Mouse (Mus musculus) kidney, postnatal 10 days (tissue): Measurements from ENCODE around the gene Borcs6.
A peak's percentile ranks its signal among the peaks of the same experiment; 100 is the strongest.

Source experiments
- DNase-seq: peaks from one replicate; pipeline ENCODE4 v3.0.0; 2021; ENCODE audit warnings: mixed read lengths

The Borcs6 gene

DNA sequence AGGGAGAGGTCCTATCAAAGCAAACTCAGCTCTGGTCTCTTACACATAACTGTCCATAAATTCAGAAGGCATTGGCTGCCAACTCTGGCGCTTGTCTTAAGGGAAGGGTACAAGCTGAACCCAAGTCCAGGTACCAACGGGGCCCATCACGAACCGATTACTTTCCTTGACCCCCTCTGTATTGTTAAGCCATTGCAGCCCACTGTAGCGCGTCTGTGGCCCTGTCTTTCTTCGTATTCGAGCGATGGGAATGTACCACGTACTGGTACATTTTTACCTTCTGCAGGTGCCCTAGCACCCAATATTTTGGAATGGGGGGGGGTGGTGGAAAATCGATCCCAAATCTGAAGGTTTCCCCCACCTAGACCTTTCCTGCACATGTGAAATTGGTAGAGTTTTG, 12.7 kb downstream of the Borcs6 start:
- DNase-seq = no peak

DNA sequence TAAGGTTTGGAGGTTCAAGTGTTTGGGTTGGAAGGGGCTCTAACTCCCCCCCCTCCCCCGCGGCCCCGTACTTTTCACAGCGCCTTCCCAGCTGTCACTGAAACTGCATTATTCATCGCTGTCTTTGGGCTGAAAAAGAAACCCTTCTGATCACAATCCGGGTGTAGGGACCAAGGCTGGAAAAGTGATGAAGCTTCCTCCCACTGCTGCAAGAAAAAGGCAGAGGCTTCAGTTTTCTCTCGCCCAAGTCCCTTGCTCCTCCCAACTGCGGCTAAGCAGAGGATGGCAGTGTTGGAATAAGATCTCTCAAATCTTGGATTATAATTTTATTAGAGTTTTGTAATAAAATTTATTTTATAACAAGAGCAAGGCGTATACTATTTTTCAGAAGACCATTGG, 13.1 kb downstream of the Borcs6 start:
- no peak for DNase-seq

DNA sequence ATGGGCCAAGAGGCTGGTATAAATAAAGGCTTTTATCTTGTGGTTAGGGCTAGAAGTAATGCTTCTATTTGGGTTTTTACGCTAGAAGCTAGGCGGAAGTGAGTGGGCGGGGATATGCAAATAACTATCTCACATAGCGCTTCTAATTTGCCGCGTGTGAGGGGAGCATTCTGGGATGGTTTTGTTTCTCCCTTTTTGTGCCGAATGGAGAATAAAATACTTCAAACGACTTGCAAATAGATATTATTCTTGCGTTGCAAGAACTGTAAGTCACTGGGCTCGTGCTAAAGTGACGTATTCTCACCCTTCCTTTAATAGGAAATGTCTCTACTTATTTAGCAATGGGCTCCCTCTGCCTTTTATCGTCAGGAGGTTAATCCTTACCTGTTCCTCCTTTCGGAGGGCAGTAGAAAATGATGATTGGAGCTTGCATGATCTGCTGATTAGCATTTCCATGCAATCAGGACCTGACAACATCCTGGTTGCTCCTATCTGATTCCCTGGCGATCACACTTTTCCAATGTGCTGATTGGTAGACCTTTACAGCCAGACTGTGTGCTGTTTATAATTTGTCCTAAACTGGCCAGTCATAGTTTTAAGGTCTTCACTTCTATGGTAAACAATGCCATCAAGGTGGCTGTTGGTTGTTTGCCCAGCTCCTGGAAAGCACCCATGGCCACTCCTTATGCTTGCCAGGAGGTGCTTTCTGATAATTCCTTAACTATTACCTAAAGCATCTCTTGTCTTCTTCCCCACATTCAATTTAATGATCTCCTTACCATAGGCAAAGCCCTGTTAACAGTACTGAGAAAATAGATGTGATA, 13.8 kb downstream of the Borcs6 start:
- peak; percentile 89 for DNase-seq

DNA sequence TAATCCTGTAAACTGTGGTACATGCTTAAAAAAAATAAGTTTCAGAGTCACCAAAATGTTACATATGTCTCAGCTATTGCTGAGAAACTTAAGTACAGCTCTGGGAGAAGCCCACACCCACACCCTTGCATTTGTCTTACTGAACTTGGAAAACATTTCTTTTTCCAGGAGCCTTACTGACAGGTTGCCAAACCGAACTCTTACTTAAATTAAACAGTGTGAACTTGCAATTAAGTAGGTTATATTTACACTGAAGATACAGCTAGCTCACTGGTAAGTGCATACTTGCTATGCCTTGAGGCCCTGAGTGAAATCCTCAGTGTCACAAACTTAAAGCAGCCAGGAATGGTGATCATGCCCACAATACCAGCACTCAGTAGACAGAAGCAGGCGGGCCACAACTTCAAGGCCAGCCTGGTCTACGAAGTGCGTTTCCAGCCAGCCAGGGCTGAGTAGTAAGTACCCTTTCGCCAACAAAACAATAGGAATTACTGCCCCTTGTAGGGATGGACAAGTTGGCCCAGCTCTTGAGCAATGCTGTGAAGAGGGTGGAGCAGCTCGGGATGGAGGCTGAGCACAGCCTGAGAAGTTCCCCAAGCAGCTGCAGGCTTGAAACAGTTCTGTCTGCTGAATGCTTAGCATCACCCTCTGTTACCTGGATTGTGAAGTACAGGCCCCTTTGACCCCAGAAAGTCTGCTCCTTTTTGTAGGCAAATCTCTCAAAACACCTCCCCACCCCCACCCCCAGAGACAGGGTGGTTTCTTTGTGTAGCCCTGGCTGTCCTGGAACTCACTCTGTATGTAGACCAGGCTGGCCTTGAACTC, 14.6 kb downstream of the Borcs6 start:
- DNase-seq = no peak

DNA sequence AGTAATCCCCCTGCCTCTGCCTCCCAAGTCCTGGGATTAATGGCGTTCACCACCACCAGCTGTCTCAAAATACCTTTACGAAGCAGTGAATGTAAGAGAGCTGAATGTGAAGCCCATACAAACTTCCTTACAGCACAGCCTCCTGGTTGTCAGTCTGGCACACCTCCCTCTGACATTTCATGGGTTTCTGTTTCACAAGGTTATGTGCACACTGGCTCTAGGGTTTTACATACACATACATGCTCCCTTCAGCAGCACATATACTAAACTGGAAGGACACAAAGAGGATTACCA, 15.2 kb downstream of the Borcs6 start:
- DNase-seq = no peak

DNA sequence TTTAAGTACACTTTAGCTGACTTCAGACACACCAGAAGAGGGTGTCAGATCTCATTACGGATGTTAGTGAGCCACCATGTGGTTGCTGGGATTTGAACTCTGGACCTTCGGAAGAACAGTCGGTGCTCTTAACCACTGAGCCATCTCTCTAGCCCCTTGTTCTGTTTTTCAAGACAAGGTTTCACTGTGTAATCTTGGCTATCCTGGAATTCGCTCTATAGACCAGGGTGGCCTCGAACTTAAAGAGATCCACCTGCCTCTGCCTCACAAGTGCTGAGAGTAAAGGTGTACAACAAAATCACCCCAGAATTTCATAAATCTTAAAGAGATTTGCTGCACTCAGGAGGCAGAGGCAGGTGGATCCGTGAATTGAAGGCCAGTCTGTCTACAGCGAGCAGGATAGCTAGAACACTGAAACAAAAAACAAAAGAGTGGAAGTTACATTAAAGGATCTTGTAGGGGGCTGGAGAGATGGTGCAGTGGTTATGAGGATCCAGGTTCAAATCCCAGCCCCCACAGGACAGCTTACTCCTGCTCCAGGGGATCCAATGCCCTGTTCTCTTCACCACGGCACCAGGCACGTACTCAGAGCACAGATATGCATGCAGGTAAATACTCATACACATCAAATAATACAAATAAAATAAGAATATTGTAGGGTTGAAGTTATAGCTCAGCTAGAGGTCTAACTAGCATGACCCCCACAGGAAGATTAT, 16.4 kb downstream of the Borcs6 start:
- no peak for DNase-seq

DNA sequence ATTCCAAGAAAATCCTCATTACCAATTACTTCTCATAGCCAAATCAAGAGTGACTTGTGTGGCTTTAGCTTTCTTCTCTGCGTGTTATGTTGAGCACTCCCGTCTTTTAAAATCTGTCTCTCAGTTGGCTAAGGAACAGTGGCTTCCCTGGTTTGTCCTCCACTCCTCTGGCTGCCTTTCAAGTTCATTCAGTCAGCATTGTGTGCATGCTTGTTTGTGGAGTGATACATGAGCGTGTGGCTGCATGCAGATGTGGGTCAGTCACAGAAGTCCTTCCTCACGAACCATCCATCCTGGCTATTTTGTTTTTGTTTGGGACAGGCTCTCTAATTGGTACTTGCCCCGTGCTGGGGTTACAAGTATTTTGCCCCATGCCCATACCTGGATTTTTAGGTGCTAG, 17.1 kb downstream of the Borcs6 start:
- DNase-seq = no peak

DNA sequence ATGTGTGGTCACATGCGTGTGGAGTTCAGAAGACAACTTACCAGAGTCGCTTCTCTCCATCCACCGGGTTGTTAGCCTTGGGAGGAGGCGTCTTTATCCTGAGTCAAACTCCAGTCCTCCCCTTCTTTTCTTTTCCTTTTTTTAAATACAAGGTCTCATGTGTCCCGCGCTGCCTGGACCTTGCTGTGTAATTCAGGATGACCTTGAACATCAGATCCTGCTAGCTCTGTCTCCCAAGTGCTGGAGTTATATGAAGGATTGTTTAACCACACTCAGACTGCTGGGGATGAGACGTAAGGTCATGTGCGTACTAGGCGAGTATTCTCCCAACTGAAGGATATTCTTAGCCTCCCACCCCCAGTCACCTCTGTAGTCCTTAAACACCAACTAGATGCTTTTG, 17.8 kb downstream of the Borcs6 start:
- no peak for DNase-seq

DNA sequence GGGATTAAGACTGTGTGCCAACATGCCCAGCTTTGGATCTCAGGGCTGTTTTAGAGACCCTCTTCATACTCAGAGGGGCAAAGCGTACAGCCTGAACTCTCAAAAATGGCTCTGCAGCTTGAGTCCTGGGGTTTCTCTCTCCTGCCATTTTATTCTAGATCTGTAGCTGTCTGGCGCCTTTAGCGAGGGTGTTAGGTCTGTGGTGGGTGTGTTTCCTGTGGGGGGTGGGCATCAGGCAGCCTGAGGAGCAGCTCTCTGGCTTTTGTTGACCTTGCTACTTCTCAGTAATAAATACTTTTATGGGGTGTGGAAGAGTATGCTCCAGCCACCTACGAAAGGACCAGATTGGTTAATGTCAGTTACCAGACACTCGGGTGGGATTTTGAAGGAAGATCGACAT, 18.5 kb downstream of the Borcs6 start:
- no peak for DNase-seq

DNA sequence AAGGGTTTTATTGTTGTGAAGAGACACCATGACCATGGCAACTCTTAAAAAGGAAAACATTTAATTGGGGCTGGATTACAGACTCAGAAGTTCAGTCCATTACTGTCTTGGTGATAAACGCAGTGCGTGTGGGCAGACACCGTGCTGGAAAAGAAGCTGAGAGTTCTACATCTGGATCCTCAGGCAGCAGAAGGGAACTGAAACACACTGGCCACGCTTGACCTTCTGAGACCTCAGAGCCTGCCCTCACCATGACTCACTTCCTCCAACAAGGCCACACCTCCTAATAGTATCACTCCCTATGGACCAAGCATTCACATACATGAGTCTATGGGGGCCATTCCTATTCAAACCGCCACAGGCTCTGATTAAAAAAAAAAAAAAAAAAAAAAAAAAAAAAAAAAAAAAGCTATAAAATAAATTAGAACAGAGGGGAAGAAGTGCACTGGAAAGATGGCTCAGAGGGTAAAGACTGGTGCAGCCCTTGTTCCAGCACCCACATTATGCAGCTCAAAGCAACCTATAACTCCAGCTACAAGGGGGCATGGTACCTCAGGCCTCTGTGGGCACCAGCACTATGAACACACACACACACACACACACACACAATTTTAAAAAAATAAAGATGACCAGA, 19.4 kb downstream of the Borcs6 start:
- no peak for DNase-seq

DNA sequence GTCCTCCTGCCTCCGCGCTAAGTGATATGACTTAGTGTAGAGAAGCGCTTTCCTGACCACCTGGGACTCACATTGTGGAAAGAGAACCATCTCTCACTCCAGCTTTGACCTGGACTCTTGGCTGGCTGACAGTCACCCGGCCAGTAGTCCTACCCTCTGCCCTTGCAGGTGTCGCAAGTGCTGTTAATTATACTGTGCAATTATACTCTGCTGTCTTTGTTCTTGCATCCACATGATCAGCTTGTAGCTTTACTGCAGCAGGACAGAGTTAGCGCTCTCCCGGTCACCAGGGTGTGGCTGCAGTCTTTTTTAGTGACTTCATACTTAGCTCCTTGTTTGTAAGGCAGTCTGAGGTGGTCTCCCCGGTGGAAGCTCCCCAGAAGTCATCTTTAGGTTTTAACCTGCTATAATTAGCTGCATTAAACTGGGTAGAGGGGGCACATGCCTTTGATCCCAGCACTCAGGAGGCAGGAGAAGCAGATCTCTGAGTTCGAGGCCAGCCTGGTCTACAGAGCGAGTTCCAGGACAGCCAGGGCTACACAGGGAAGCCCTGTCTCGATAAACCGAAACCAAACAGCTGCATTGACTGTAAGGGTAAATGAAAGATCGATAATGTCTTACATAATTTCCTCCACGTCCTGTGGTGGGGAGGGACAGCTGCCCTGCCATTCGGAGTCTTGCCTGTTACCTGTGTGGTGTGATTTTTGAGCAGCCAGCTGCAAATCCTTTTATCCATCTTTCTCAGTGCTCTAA, 20.8 kb downstream of the Borcs6 start:
- DNase-seq = no peak

DNA sequence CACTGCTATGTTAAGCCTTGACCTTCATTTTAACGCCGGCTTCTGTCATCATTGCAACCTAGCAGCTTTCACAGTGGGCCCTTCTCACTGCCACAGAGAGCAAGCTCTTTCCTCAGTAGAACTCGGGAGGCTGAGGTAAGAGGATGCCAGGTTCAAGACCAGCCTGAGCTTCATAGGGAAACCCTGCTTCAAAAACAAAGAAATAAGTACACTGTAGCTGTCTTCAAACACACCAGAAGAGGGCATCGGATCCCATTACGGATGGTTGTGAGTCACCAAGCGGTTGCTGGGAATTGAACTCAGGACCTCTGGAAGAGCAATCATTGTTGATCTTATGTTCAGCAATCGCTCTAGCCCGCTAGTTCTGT, 21.3 kb downstream of the Borcs6 start:
- DNase-seq = no peak

DNA sequence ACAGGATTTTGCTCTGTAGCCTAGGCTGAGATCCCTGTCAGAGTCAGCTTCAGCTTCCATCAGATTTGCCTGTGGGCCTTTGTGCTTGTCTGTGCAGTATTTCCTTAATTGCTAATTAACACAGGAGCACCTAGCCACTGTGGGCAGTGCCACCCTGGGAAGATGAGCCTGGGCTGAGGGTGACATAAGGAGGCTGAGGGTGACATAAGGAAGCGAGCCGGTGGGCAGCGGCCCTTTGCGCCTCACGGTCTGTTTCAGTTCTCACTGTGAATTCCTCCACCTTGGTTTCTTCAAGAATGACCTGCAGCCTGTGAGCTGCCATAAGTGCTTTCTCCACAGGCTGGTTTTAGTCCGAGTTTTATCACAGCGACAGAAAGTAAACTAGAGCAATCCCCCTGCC, 22.1 kb downstream of the Borcs6 start:
- no peak for DNase-seq

DNA sequence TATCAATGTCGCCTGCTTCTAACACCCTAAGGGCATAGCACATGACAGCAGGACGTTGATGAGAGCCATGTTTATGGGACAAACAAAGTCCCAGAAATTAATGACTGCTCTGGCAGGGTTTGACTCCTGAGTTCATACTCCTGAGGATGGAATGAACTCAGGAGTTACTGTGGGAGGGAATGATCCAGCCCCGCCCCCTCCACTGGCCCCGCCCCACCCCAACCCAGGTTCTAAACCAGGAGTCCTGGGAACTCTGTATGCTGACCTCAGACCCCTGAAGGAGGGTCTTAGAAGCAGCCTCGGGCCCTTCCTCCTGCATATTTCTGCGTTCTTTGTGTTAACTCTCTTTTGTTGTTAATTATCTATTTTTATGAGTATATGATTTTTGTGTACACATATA, 26.1 kb downstream of the Borcs6 start:
- peak; percentile 7 for DNase-seq

DNA sequence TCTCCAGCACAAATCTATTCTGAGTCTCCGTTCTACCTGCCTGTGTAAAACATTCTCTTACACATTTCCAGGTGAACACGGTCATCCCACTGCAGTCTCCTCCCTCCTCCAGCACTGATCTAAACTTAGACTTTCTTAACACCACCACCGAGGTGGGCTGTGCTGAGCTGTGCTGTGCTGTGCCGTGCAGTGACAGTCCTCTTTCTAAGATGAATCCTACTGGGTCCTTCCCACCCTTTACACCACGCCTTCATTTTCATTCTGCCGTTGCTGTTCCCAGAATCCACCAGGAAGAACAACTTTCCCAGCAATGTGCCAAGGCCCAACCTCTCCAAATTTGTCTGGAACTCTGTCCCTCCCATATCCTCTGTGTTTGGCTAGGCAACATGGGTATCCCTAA, 26.9 kb downstream of the Borcs6 start:
- peak; percentile 11 for DNase-seq

DNA sequence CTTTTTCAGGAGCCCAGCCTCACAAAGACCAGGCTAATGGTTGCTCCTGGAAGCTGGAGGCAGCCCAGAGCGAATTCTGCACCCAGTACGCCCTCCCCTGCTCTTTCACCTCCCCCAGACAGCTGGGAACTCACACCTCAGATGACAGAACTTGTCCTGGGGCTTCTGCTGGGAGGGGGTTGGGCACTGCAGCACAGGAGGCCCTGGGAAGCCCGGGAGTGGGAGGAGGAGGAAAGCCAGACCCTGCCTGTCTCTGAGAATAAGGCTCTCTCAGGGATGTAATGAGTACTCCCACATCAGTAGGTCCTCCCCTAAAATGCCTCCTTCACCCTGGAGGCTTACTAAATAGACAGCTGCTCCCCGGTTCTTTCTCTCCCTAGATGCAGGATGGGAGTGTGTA, 27.6 kb downstream of the Borcs6 start:
- DNase-seq = peak; percentile 62

DNA sequence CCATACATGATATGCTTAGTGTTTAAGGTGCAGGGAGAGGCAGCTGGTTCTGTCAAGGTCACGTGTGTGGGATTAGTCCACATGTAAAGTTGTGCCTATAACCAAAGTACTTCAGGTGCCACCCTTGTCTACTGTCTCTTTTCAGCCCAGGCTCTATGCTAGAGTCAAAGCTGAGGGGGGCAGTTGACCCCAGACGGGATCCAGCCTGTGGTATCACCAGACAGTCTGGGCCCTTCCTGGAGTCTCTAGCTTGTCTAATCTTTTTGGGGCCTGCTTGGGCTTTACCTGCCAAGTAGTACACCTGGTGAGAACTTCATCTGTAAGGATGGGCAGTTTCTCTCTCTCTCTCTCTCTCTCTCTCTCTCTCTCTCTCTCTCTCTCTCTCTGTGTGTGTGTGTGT, 28.1 kb downstream of the Borcs6 start:
- peak; percentile 8 for DNase-seq

DNA sequence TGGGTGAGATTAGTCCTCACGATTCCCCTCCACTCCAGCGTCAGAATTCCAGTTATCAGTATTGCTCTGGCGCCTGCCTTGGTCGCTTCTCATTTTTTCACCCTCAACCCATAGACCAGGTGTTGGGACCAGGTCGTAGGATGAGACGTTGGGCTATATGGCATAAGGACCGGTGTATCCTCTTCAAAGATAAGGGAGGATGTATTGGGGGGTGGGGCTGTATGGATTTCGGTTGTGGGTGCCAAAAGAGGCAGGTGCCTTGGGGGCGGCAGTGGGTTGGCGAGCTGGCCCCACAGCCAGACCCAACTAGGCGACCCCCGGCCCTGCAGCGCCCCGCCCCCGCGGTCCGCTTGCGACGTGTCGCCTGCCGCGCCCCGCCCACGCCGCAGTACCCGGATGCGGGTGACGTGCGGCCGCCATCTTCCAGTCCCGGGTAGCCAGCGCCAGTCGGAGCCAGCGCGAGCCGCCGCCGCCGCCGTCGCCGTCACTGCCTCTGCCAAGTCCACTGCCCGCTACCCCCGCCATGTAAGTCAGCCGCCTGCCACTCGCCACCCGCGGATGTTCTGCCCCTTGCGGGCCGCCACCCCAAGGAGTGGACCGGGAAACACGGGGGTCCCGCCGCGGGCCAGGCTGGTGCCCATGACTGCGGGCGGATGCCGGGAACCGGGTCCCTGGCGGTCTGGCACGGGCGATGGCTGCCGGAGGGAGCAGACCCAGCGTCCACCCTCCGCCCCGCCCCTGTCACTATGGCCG, 28.8 kb downstream of the Borcs6 start, which contains the start of gene Vamp2:
Gene Vamp2, plus strand, starts transcription at position 388 of the 753 bp plus-strand sequence.
- peak; percentile 96 for DNase-seq

DNA sequence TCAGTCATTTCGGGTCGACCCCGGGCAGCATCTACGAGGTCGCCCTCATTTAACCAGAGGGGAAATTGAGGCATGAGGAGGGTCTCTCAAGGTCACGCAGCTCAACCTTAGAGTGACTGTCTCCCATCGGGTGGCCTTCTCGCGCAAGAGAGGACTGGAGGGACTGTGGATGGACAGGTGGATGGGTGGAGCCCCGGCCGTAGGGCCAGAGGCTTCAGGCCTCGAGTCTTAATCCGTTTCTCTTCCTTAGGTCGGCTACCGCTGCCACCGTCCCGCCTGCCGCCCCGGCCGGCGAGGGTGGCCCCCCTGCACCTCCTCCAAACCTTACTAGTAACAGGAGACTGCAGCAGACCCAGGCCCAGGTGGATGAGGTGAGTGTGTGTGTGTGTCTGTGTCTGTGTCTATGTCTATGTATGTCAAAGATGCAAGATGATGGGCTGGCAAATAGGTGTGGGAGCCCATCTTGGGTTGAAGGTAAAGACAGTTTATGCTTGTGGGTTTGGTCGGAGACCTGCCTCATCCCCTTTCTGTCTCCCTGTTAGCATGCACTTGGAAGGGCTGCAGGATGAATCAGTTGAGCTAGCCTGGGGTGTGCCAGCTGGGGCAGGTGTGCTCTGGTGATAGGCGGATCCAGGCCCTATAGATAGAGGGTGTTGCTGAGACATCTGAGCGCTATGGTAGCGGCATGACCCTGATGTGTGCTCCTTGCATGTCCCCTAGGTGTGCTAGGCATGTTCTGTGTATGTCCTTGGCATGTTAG, 29.5 kb downstream of the Borcs6 start:
- DNase-seq = peak; percentile 53

DNA sequence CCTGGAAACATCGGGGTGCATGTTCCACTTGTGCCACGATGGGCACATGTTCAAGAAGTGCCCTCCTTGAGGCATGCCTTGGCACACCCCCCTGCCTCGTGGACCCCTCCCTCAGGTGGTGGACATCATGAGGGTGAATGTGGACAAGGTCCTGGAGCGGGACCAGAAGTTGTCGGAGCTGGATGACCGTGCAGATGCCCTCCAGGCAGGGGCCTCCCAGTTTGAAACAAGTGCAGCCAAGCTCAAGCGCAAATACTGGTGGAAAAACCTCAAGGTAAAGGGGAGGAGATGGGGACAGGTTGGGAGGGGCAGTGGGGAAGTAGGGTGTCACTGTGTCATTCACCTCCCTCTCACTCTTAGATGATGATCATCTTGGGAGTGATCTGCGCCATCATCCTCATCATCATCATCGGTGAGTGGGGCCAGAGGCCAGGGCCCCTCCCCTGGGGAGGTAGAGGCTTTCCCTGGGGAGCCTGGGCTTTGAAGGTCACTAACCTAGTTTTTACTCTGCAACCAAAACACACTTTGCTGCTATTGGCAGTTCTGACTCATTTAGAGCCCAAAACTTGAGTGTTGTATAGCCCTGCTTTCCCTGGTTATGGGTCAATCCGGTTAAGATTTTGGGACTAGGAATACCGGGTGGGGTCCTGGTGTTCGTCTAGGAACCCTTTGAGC, 30.2 kb downstream of the Borcs6 start:
- DNase-seq = peak; percentile 45
